Mouse (Mus musculus) thymus, adult 2 months (tissue): ENCODE data around the gene Grpel1. TPM values are rescaled to one million over a fixed set of nuclear protein-coding genes. Genes with fewer than 3 reads are reported as not detected.

Experiments used
- DNase-seq: peaks from one replicate; pipeline ENCODE4 v3.0.0; 2021
- H3K27ac ChIP-seq: fragments of 200-500 bp; 2 replicates; pipeline ENCODE4 v1.5.1; 2012; ENCODE audit warnings: low read length, control low read depth; ENCODE audit not compliant: control insufficient read depth, insufficient read depth
- H3K27me3 ChIP-seq: fragments of 200-500 bp; 2 replicates; pipeline ENCODE4 v1.6.1; 2012; ENCODE audit warnings: mild to moderate bottlenecking, low read length, moderate library complexity, mixed read lengths; ENCODE audit not compliant: control insufficient read depth, insufficient read depth
- H3K36me3 ChIP-seq: fragments of 200-500 bp; 2 replicates; pipeline ENCODE4 v1.6.1; 2012; ENCODE audit warnings: mild to moderate bottlenecking, low read length, moderate library complexity; ENCODE audit not compliant: control insufficient read depth, insufficient read depth
- H3K4me1 ChIP-seq: fragments of 200-500 bp; replicated peaks from 2 replicates; pipeline ENCODE4 v1.6.1; 2012; ENCODE audit warnings: low read length; ENCODE audit not compliant: control insufficient read depth, insufficient read depth
- H3K4me3 ChIP-seq: fragments of 200-500 bp; 2 replicates; pipeline ENCODE4 v1.5.1; 2012; ENCODE audit warnings: mild to moderate bottlenecking, low read length, control low read depth, moderate library complexity; ENCODE audit not compliant: control insufficient read depth, insufficient read depth
- CTCF ChIP-seq: fragments of 200-500 bp; IDR thresholded peaks from 2 replicates; pipeline ENCODE4 v1.5.1; 2012; ENCODE audit warnings: mild to moderate bottlenecking, control low read depth, low read length, moderate library complexity, borderline replicate concordance; ENCODE audit not compliant: control insufficient read depth, poor library complexity, insufficient read depth; ENCODE audit errors: extremely low read depth
- POLR2A ChIP-seq: fragments of 200-500 bp; IDR thresholded peaks from 2 replicates; pipeline ENCODE4 v1.6.1; 2012; ENCODE audit warnings: mild to moderate bottlenecking, low read length, control low read depth, moderate library complexity; ENCODE audit not compliant: control insufficient read depth, poor library complexity, insufficient read depth; ENCODE audit errors: extremely low read depth
- WGBS: fragments of 180-500 bp; shearing (Covaris S2); methylation state at CpG from one replicate; pipeline ENCODE4 v1.1.7; 2018; 5-methylcytosine and 5-hydroxymethylcytosine counted together
- polyA plus RNA-seq: library from polyadenylated mRNA; depleted of rRNA; stranded (reverse); fragments of >200 nt; gene quantifications from 2 replicates; pipeline ENCODE4 v1.2.3, GENCODE M21; 2012

Gene Grpel1
- polyA plus RNA-seq, 1 experiment = 15.3 TPM

DNA sequence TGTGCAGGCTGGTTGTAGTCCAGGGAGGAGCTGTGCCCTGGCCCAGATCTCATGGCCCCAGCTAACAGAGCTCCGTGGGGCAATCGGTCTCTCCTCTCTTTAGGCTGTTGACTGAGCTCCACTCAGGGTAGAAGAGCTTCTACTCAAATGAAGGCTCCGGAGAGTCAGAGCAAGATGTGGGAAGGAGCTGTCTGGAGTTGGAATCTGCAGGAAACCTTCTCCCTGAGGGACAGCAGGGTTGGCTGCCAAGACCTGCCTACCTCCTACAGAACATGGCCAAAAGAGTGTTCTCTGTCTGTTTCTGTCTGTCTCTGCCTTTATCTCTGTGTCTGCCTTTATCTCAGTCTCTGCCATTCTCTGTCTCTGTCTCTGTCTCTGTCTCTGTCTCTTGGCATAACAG is 35.2 kb upstream of the Grpel1 start:
- Histone ChIP-seq H3K4me1 (peaks cover 10% of the 10 kb centered on the region), H3K4me3 (no peak overlapping the region), H3K36me3 (no peaks in the 10 kb centered on the region), H3K27me3 (no peaks in the 10 kb centered on the region; the same call in 1 of the 2 replicates), H3K27ac (no peak overlapping the region)
- WGBS = 91% methylated on average over 3 of the region's 3 CpGs
- no peak for DNase-seq
- TF ChIP-seq CTCF (no peak), POLR2A (no peak)

GRCm38 (mm10) chr5:36431711-36432110 is 33.1 kb upstream of the Grpel1 start:
- DNase-seq = no peak
- Histone ChIP-seq H3K4me3 (no peak overlapping the region), H3K4me1 (0 out of 2 replicates have a peak, but pooled peaks cover under 1% of the 10 kb centered on the region), H3K27ac (no peak overlapping the region), H3K36me3 (no peaks in the 10 kb centered on the region), H3K27me3 (no peaks in the 10 kb centered on the region; the same call in 1 of the 2 replicates)
- no peak for TF ChIP-seq CTCF
- no peak for TF ChIP-seq POLR2A
- WGBS = 79% methylated on average over 2 of the region's 2 CpGs

DNA sequence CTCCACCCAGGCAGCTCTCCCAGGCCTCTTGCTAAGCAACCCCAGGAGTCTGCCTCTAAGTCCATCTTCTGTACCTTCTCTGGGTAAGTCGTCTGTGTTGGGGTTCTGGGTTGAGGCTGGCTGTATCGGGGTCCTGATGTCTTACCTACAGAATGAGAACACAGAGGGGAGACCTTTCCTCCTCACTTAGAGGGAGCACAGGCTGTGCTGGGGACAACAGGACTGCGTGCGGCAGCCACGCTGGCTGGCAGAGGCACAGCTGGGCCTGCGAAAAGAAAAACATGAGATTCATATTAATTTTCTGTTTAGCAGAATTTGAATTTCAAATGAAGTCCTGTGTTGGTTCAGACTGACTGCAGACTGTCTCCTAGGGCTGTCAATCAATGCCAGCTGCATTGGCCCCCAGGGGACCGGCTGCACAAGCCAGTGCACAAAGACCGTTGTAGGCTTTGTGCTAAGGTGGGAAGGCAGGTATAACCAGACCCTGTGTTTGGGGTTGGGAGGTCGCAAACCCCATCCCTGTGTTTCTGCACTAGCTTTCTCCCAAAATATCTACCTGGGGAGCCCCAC is 30.3 kb upstream of the Grpel1 start:
- Histone ChIP-seq H3K36me3 (no peaks in the 10 kb centered on the region), H3K4me3 (no peak overlapping the region), H3K27me3 (no peaks in the 10 kb centered on the region), H3K27ac (no peak overlapping the region), H3K4me1 (no peaks in the 10 kb centered on the region)
- DNase-seq = no peak
- WGBS = 86% methylated on average over 9 of the region's 9 CpGs
- TF ChIP-seq POLR2A (no peak), CTCF (no peak)

GRCm38 (mm10) chr5:36436858-36437257 is 27.9 kb upstream of the Grpel1 start:
- Histone ChIP-seq H3K4me3 (no peak overlapping the region), H3K36me3 (no peaks in the 10 kb centered on the region), H3K27ac (no peak overlapping the region), H3K4me1 (no peaks in the 10 kb centered on the region), H3K27me3 (no peaks in the 10 kb centered on the region)
- DNase-seq = no peak
- 71% methylated on average over 4 of the region's 4 CpGs for WGBS
- TF ChIP-seq CTCF (no peak), POLR2A (no peak)

- no peaks in the 10 kb centered on the region for H3K27me3 ChIP-seq
- WGBS = 67% methylated on average over 3 of the region's 3 CpGs
Observed at GRCm38 (mm10) chr5:36440741-36441140, 24.1 kb upstream of the Grpel1 start.

DNA sequence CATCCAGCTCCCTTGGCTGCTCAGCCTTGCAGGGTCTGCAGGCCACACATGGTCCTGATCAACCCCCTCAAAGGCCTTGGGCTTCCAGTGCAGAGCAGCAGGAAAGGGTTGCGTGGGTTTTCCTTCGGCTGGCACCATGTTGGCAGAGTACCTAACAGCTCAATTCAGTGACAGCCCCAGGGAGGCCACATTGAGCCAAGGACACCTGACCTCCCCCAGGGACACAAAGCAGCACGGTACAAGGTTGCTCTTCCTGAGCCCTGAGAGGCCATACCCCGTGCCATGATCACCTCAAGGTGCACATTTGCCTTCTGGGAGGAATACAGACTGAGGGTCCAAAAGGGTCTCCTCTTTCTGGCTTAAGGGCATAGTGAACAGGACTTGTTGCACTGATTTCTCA is 20.2 kb upstream of the Grpel1 start:
- WGBS = 75% methylated on average over 4 of the region's 4 CpGs
- H3K27ac ChIP-seq = no peak overlapping the region
- H3K36me3 ChIP-seq = no peaks in the 10 kb centered on the region
- no peak for DNase-seq
- H3K4me3 ChIP-seq = no peak overlapping the region
- no peaks in the 10 kb centered on the region for H3K27me3 ChIP-seq
- H3K4me1 ChIP-seq = peaks cover 30% of the 10 kb centered on the region
- TF ChIP-seq CTCF (no peak), POLR2A (no peak)

More at GRCm38 (mm10) chr5:36440741-36441140, 24.1 kb upstream of the Grpel1 start:
- Histone ChIP-seq H3K27ac (no peak overlapping the region), H3K4me1 (peaks cover 16% of the 10 kb centered on the region), H3K4me3 (no peak overlapping the region), H3K36me3 (no peaks in the 10 kb centered on the region)
- DNase-seq = no peak
- no peak for TF ChIP-seq POLR2A

DNA sequence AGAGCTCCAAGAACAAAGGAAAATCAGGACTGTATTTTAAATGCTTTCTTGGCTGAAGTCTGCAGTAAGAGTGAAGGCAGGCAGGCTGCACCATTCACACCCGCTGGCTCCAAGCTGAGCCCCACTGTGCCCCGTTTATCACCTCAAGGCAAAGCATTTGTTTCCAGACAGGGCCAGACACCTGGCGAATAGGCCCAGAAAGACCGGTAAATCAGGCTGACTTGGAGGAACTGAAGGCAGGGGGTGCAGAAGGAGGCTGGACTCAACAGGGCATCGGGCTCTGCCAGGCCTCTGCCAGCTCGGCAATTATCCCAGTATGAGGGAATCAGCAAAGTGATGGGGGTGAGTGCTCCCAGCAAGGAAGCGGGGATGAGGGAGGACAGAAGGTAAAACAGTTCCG is 19.8 kb upstream of the Grpel1 start:
- 43% methylated on average over 8 of the region's 8 CpGs for WGBS
- no peaks in the 10 kb centered on the region for H3K27me3 ChIP-seq
- no peaks in the 10 kb centered on the region for H3K36me3 ChIP-seq
- TF ChIP-seq POLR2A = no peak
- TF ChIP-seq CTCF = no peak
- H3K4me3 ChIP-seq = no peak overlapping the region
- H3K4me1 ChIP-seq = peaks cover 30% of the 10 kb centered on the region
- no peak for DNase-seq
- no peak overlapping the region for H3K27ac ChIP-seq
